Mouse (Mus musculus) heart, embryonic 11.5 days (tissue): ENCODE measurements around the gene Rfx3. TPM values are rescaled to one million over a fixed set of nuclear protein-coding genes. Genes with fewer than 3 reads are reported as not detected.

Experiments used
- ATAC-seq: fragments of 200-750 bp; cut with Nextera tagmentation; replicated peaks from 2 replicates; pipeline ENCODE4 v1.8.0; 2017; ENCODE audit warnings: moderate library complexity; ENCODE audit not compliant: insufficient number of reproducible peaks, low FRiP score, low TSS enrichment
- H3K27ac ChIP-seq: fragments of 300-500 bp; sonication (generic); 2 replicates; pipeline ENCODE4 v1.5.1; 2014; ENCODE audit warnings: mild to moderate bottlenecking, low read depth, low read length
- H3K27me3 ChIP-seq: fragments of 300-500 bp; sonication (generic); 2 replicates; pipeline ENCODE4 v1.6.1; 2014; ENCODE audit warnings: mild to moderate bottlenecking, low read length, mixed read lengths; ENCODE audit not compliant: control insufficient read depth, insufficient read depth
- H3K36me3 ChIP-seq: fragments of 300-500 bp; sonication (generic); 2 replicates; pipeline ENCODE4 v1.6.1; 2014; ENCODE audit warnings: mild to moderate bottlenecking, low read length, moderate library complexity, mixed read lengths; ENCODE audit not compliant: control insufficient read depth, insufficient read depth
- H3K4me1 ChIP-seq: fragments of 300-500 bp; sonication (generic); 2 replicates; pipeline ENCODE4 v1.6.1; 2014; ENCODE audit warnings: low read length; ENCODE audit not compliant: control insufficient read depth, insufficient read depth
- H3K4me2 ChIP-seq: fragments of 300-500 bp; sonication (generic); 2 replicates; pipeline ENCODE4 v1.6.1; 2014; ENCODE audit warnings: mild to moderate bottlenecking, moderate library complexity
- H3K4me3 ChIP-seq: fragments of 300-500 bp; sonication (generic); 2 replicates; pipeline ENCODE4 v1.5.1; 2014; ENCODE audit warnings: low read depth, low read length
- H3K9ac ChIP-seq: fragments of 300-500 bp; sonication (generic); 2 replicates; pipeline ENCODE4 v1.6.1; 2014; ENCODE audit warnings: mild to moderate bottlenecking, low read depth, low read length, moderate library complexity
- H3K9me3 ChIP-seq: fragments of 300-500 bp; sonication (generic); replicated peaks from 2 replicates; pipeline ENCODE4 v1.6.1; 2016; ENCODE audit warnings: low read length; ENCODE audit not compliant: control insufficient read depth
- WGBS: fragments of 180-500 bp; shearing (Covaris S2); extraction: QIAGEN DNeasy Blood & Tissue Kit; methylation state at CpG from one replicate; pipeline ENCODE4 v1.1.7; 2014; ENCODE audit not compliant: insufficient replicate concordance; 5-methylcytosine and 5-hydroxymethylcytosine counted together
- polyA plus RNA-seq: library from polyadenylated mRNA; unstranded; fragments of >200 nt; fragmentation: Nextera tagmentation; extraction: Ambion mirVana; gene quantifications from 2 replicates; pipeline ENCODE4 v1.2.1, GENCODE M21; 2014

The Rfx3 gene
- polyA plus RNA-seq: 8.3 and 10.3 TPM in 2 replicates

- peak; percentile 89 for ATAC-seq
- peak within 1 kb of the TSS; percentile 83 for H3K4me2 ChIP-seq
- peak within 1 kb of the TSS; percentile 96 for H3K27ac ChIP-seq
- no peaks in the 10 kb centered on the region for H3K9me3 ChIP-seq
- peak within 1 kb of the TSS; percentile 92 for H3K4me3 ChIP-seq
- peak within 1 kb of the TSS; percentile 89 for H3K9ac ChIP-seq
- no peaks in the 10 kb centered on the region for H3K36me3 ChIP-seq
- under 1% methylated on average over 67 of the region's 78 CpGs for WGBS
- H3K27me3 ChIP-seq: no peaks in the 10 kb centered on the region
- H3K4me1 ChIP-seq: no peaks in the 10 kb centered on the region; the same call in 1 of the 2 replicates
These were observed at the start of gene Rfx3 for GRCm38 (mm10) chr19:28010471-28011395. Gene Rfx3 (minus strand): TSS chr19:28011166.

GRCm38 (mm10) chr19:28052058-28052457, 41.1 kb upstream of the Rfx3 start:
- H3K4me3 ChIP-seq: no peak overlapping the region
- no peaks in the 10 kb centered on the region for H3K27me3 ChIP-seq
- H3K36me3 ChIP-seq: no peaks in the 10 kb centered on the region
- 69% methylated on average over 1 of the region's 1 CpGs for WGBS
- no peak overlapping the region for H3K4me2 ChIP-seq
- no peak for ATAC-seq
- H3K9me3 ChIP-seq: no peaks in the 10 kb centered on the region
- H3K4me1 ChIP-seq: no peaks in the 10 kb centered on the region
- no peak overlapping the region for H3K27ac ChIP-seq
- H3K9ac ChIP-seq: no peak overlapping the region

DNA sequence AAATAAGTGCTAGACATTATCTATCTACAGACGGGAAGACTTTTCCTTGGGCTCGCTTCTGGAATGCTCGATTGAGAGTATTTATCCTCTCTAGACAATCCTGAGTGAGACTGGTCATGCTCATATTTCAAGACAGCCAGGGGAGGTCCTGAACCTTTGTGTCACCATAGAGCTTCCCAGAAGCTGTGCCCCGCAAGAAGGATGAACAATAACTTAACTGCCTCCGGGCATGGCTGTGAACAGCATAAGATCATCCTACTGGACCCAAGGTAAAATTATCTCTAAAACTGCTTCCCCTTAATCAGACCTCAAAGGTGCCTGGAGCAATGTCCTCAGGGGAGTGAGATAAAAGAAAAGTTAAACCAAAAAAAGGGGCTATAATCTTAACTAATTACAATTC, 40.6 kb upstream of the Rfx3 start:
- no peak overlapping the region for H3K27ac ChIP-seq
- no peaks in the 10 kb centered on the region for H3K4me1 ChIP-seq
- no peak for ATAC-seq
- no peak overlapping the region for H3K9ac ChIP-seq
- H3K27me3 ChIP-seq: no peaks in the 10 kb centered on the region
- no peaks in the 10 kb centered on the region for H3K36me3 ChIP-seq
- WGBS: 78% methylated on average over 5 of the region's 5 CpGs
- no peak overlapping the region for H3K4me2 ChIP-seq
- H3K9me3 ChIP-seq: no peaks in the 10 kb centered on the region
- H3K4me3 ChIP-seq: no peak overlapping the region

DNA sequence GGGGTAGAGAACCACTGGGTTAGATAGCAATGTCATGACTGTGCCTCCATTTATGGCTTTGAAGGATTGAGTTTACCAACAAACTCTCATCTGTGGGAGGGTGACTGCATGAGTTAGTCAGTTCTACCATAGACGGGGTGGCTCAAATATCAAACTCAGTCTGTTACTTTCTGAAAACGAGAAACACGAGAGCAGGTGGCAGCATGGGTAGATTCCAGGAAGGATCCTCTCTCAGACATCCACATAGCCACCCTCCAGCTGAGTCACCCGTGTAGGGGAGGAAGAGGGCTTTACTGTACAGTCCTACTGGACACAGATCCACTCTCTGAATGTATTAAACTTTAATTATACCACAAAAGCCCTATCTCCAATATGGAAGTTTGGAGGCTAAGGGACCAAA, 38.3 kb upstream of the Rfx3 start:
- H3K4me1 ChIP-seq: no peaks in the 10 kb centered on the region
- H3K9ac ChIP-seq: no peak overlapping the region
- no peak overlapping the region for H3K27ac ChIP-seq
- ATAC-seq: no peak
- no peak overlapping the region for H3K4me3 ChIP-seq
- H3K4me2 ChIP-seq: no peak overlapping the region
- no peaks in the 10 kb centered on the region for H3K36me3 ChIP-seq
- H3K9me3 ChIP-seq: no peaks in the 10 kb centered on the region
- no peaks in the 10 kb centered on the region for H3K27me3 ChIP-seq
- 88% methylated on average over 4 of the region's 4 CpGs for WGBS

DNA sequence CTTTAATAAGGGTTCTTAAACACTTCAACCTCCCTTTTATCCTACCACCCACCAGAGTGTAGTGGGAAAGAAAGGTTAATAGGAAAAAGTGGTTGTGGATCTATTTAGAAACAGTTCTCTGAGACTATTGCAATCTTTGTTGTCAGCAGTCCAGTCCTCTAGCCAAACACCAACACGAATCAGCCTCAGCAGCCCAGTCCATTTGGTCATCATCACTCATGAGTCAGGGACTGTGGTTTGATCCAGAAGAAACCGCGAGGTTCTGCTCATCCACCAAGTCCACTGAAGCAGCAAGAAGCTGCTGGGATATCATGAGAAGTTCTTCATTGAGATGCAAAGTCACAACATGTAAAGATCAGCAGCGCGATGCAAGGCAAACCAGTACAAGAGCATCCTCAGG, 35.8 kb upstream of the Rfx3 start:
- no peak for ATAC-seq
- Histone ChIP-seq H3K9me3 (no peaks in the 10 kb centered on the region), H3K4me2 (no peak overlapping the region), H3K27ac (no peak overlapping the region), H3K27me3 (no peaks in the 10 kb centered on the region), H3K9ac (no peak overlapping the region), H3K4me1 (no peaks in the 10 kb centered on the region), H3K4me3 (no peak overlapping the region), H3K36me3 (no peaks in the 10 kb centered on the region)
- WGBS: 80% methylated on average over 5 of the region's 5 CpGs

DNA sequence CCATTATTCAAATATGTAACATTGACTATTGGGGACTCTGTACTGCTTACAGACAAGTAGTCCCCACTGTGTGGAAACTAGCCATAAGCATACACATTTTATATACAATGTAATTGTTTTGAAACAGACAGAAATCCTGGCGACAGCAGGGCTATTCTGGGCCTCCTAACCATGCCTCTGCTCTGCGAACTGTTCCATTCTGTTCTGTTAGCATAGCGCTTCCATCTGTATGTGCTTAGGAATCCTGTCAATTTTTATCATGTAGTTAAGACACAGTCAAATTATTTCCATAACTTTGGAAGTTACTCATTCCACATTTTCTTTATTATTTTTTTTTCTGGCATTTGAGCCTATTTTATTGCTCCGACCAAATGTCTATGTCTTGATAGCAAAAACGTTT, 34.0 kb upstream of the Rfx3 start:
- Histone ChIP-seq H3K9me3 (no peaks in the 10 kb centered on the region), H3K9ac (no peak overlapping the region), H3K27ac (no peak overlapping the region), H3K36me3 (no peaks in the 10 kb centered on the region), H3K4me1 (no peaks in the 10 kb centered on the region), H3K4me3 (no peak overlapping the region), H3K4me2 (no peak overlapping the region), H3K27me3 (no peaks in the 10 kb centered on the region)
- ATAC-seq: no peak
- WGBS: 60% methylated on average over 5 of the region's 5 CpGs

GRCm38 (mm10) chr19:28011718-28012499, 943 bp upstream of the Rfx3 start:
- no peaks in the 10 kb centered on the region for H3K36me3 ChIP-seq
- WGBS: under 1% methylated on average over 52 of the region's 52 CpGs
- no peaks in the 10 kb centered on the region for H3K9me3 ChIP-seq
- peak overlapping the region; percentile 92 for H3K4me3 ChIP-seq
- H3K4me2 ChIP-seq: peak overlapping the region; percentile 83
- peak overlapping the region; percentile 89 for H3K9ac ChIP-seq
- H3K27ac ChIP-seq: peak overlapping the region; percentile 96
- H3K4me1 ChIP-seq: no peaks in the 10 kb centered on the region; the same call in 1 of the 2 replicates
- no peaks in the 10 kb centered on the region for H3K27me3 ChIP-seq
- peak; percentile 75 for ATAC-seq

GRCm38 (mm10) chr19:28011396-28011717, 391 bp upstream of the Rfx3 start:
- Histone ChIP-seq H3K27me3 (no peaks in the 10 kb centered on the region), H3K27ac (peak overlapping the region; percentile 96), H3K4me3 (peak overlapping the region; percentile 92), H3K36me3 (no peaks in the 10 kb centered on the region), H3K9ac (peak overlapping the region; percentile 89), H3K4me2 (peak overlapping the region; percentile 83), H3K9me3 (no peaks in the 10 kb centered on the region), H3K4me1 (no peaks in the 10 kb centered on the region; the same call in 1 of the 2 replicates)
- WGBS: 0% methylated on average over 26 of the region's 30 CpGs
- peak; percentile 99 for ATAC-seq
